Mouse (Mus musculus) ES-E14 (cell line): ENCODE measurements around the gene Pld1. TPM values are rescaled to one million over a fixed set of nuclear protein-coding genes. Genes with fewer than 3 reads are reported as not detected.

Experiments used
- DNase-seq: peaks from one replicate; pipeline ENCODE4 v3.0.0-alpha.2; 2013; ENCODE audit warnings: low read depth, low spot score
- H3K27ac ChIP-seq: 2 replicates; pipeline ENCODE4 v1.5.1; 2012; ENCODE audit warnings: low read depth, mild to moderate bottlenecking, low read length, moderate library complexity, mixed read lengths; ENCODE audit not compliant: poor library complexity, insufficient read depth, severe bottlenecking
- H3K36me3 ChIP-seq: 2 replicates; pipeline ENCODE4 v1.6.1; 2012; ENCODE audit warnings: mild to moderate bottlenecking, low read length, moderate library complexity, mixed read lengths; ENCODE audit not compliant: control insufficient read depth, poor library complexity, insufficient read depth, severe bottlenecking
- H3K4me1 ChIP-seq, 2 experiments: fragments of 150-350 bp in 1 of 2; sonication (generic) in 1 of 2; 2 replicates each; pipeline ENCODE4 v1.6.1; 2012; ENCODE audit warnings: low read length in 2 of 2, mild to moderate bottlenecking in 1 of 2, mixed read lengths in 1 of 2; ENCODE audit not compliant: control insufficient read depth in 2 of 2, insufficient read depth in 2 of 2, poor library complexity in 1 of 2
- H3K4me3 ChIP-seq, 2 experiments: fragments of 150-350 bp in 1 of 2; sonication (generic) in 1 of 2; 2 replicates each; pipeline ENCODE4 v1.5.1; 2012; ENCODE audit warnings: low read length in 2 of 2, low read depth in 1 of 2, mild to moderate bottlenecking in 1 of 2, mixed read lengths in 1 of 2; ENCODE audit not compliant: insufficient read depth in 1 of 2, poor library complexity in 1 of 2, severe bottlenecking in 1 of 2
- H3K9ac ChIP-seq: 2 replicates; pipeline ENCODE4 v1.6.1; 2012; ENCODE audit warnings: low read depth, mild to moderate bottlenecking, low read length, mixed read lengths; ENCODE audit not compliant: poor library complexity, insufficient read depth, severe bottlenecking
- H3K9me3 ChIP-seq: fragments of 150-350 bp; sonication (generic); 2 replicates; pipeline ENCODE4 v1.6.1; 2012; ENCODE audit warnings: low read depth, mild to moderate bottlenecking, low read length; ENCODE audit not compliant: control insufficient read depth, insufficient read depth
- CHD2 ChIP-seq: IDR thresholded peaks from 2 replicates; pipeline ENCODE4 v1.6.1; 2014; ENCODE audit warnings: mild to moderate bottlenecking, low read depth, low read length, inconsistent platforms
- HCFC1 ChIP-seq: IDR thresholded peaks from 2 replicates; pipeline ENCODE4 v1.6.1; 2012; ENCODE audit warnings: low read length, inconsistent platforms, borderline replicate concordance; ENCODE audit not compliant: insufficient read depth
- MAFK ChIP-seq: IDR thresholded peaks from 2 replicates; pipeline ENCODE4 v1.6.1; 2014; ENCODE audit warnings: mild to moderate bottlenecking, low read depth, low read length, inconsistent platforms; ENCODE audit not compliant: insufficient read depth
- ZC3H11A ChIP-seq: IDR thresholded peaks from 2 replicates; pipeline ENCODE4 v1.6.1; 2012; ENCODE audit warnings: low read depth, mild to moderate bottlenecking, inconsistent platforms, low read length, borderline replicate concordance
- ZNF384 ChIP-seq: IDR thresholded peaks from 2 replicates; pipeline ENCODE4 v1.6.1; 2012; ENCODE audit warnings: low read depth, low read length, inconsistent platforms
- in situ Hi-C, 2 experiments: fragments of 600-800 bp; cut with MboI; formaldehyde crosslinking; loops; one replicate each; pipeline ENCODE4 v1.15.1; 2025; ENCODE audit warnings: low sequenced_read_pairs in 2 of 2, inconsistent platforms in 1 of 2; ENCODE audit not compliant: unreplicated experiment in 2 of 2
- total RNA-seq: library from RNA; depleted of rRNA; stranded (reverse); fragments of 300-350 nt; gene quantifications from 2 replicates; pipeline ENCODE4 v1.2.3, GENCODE M21; 2012

The Pld1 gene
- total RNA-seq, 1 experiment, result 4.8 TPM

- no peak for DNase-seq
- no peak for TF ChIP-seq CHD2
- TF ChIP-seq MAFK, result no peak
- no peak for TF ChIP-seq HCFC1
- TF ChIP-seq ZNF384, result no peak
- no peak for TF ChIP-seq ZC3H11A
- H3K36me3 ChIP-seq, result no peaks in the 10 kb centered on the region
- H3K9me3 ChIP-seq, result no peaks in the 10 kb centered on the region
- peaks cover 2 to 5% of the 10 kb centered on the region in 2 experiments; a peak in 1 of 4 replicates for H3K4me1 ChIP-seq
- in situ Hi-C loops, result no loop called here
- H3K27ac ChIP-seq, result no peak overlapping the region
- H3K9ac ChIP-seq, result no peak overlapping the region
- no peak overlapping the region for H3K4me3 ChIP-seq
Observed at GRCm38 (mm10) chr3:28049526-28049925, 111.0 kb downstream of the Pld1 start.

- Histone ChIP-seq H3K36me3 (no peaks in the 10 kb centered on the region), H3K9me3 (no peaks in the 10 kb centered on the region), H3K9ac (no peak overlapping the region), H3K27ac (no peak overlapping the region), H3K4me3 (no peak overlapping the region), H3K4me1 (peaks cover 2 to 4% of the 10 kb centered on the region in 2 experiments; a peak in 1 of 4 replicates)
- in situ Hi-C loops, result no loop called here
- no peak for TF ChIP-seq CHD2
- no peak for DNase-seq
Observed at GRCm38 (mm10) chr3:28053076-28053475, 114.6 kb downstream of the Pld1 start.

- no peak for TF ChIP-seq ZC3H11A
- TF ChIP-seq HCFC1, result no peak
- no peak for TF ChIP-seq ZNF384
- no peak for TF ChIP-seq MAFK
- TF ChIP-seq CHD2, result no peak
- no peak overlapping the region for H3K4me3 ChIP-seq
- H3K4me1 ChIP-seq, result no peaks in the 10 kb centered on the region
- no peak overlapping the region for H3K9ac ChIP-seq
- H3K36me3 ChIP-seq, result no peaks in the 10 kb centered on the region
- in situ Hi-C loops, result no loop called here
- H3K9me3 ChIP-seq, result no peaks in the 10 kb centered on the region
- no peak for DNase-seq
- H3K27ac ChIP-seq, result no peak overlapping the region
Observed at GRCm38 (mm10) chr3:28060713-28061112, 122.2 kb downstream of the Pld1 start.

GRCm38 (mm10) chr3:28061155-28061554, 122.7 kb downstream of the Pld1 start:
- no peaks in the 10 kb centered on the region for H3K4me1 ChIP-seq
- H3K27ac ChIP-seq, result no peak overlapping the region
- in situ Hi-C loops, result no loop called here

GRCm38 (mm10) chr3:28079211-28079610, 140.7 kb downstream of the Pld1 start:
- no peak for TF ChIP-seq MAFK
- TF ChIP-seq ZC3H11A, result no peak
- TF ChIP-seq HCFC1, result no peak
- no peak for TF ChIP-seq CHD2
- no peak for TF ChIP-seq ZNF384
- Histone ChIP-seq H3K9ac (no peak overlapping the region), H3K4me3 (no peak overlapping the region), H3K9me3 (no peaks in the 10 kb centered on the region), H3K36me3 (no peaks in the 10 kb centered on the region), H3K27ac (no peak overlapping the region), H3K4me1 (no peaks in the 10 kb centered on the region)
- in situ Hi-C loops, result no loop called here
- no peak for DNase-seq

More at GRCm38 (mm10) chr3:28061155-28061554, 122.7 kb downstream of the Pld1 start:
- no peak for TF ChIP-seq CHD2
- TF ChIP-seq ZNF384, result no peak
- no peak for TF ChIP-seq ZC3H11A
- TF ChIP-seq HCFC1, result no peak
- no peak for TF ChIP-seq MAFK
- DNase-seq, result no peak
- no peaks in the 10 kb centered on the region for H3K9me3 ChIP-seq
- H3K9ac ChIP-seq, result no peak overlapping the region
- H3K36me3 ChIP-seq, result no peaks in the 10 kb centered on the region
- no peak overlapping the region for H3K4me3 ChIP-seq
